Mouse (Mus musculus): Measurements from ENCODE around the gene Rnf111.
"Not testable (repeated sequence)": the region's sequence is repeated elsewhere in the genome, so short reads cannot be mapped to it uniquely, and the experiment has no call there.

The Rnf111 gene

DNA sequence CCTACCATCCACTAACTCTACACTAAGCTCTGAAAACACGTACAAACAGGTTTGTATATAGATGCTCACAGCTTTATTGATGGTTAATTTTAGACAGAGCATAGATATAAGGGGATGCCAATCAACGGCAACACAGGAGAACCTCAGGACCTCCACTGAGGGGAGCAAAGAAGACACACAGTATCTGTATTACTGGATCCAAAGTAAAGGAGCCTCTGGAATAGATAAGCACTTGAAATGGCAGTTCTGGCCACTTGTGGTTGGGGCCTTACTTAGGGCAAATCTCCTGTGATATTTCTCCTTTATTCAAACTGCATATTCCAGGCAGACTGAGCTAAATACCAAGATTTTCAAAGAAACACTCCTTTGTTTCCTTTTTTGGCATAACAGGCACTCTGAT is 10.5 kb downstream of the Rnf111 start:
- no peak for DNase-seq

DNA sequence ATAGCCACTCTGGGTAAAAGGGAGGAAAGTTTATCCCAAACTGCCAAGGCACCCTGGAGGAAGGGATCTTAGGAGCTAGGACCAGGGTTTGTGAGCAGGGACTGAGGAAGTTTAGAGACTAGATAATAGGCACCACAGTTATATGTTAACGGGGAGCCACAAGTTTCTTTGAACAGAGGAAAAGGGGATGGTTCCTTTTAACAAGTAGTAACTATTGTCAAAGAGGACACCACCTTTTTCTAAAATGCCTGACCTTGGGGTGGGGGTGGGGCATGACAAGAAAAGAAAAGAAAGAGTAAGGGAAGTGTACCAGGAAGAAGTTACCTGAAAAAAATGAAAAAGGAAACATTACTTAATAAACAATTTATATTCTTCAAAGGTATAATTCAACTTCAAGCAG is 12.3 kb downstream of the Rnf111 start:
- DNase-seq: no peak

DNA sequence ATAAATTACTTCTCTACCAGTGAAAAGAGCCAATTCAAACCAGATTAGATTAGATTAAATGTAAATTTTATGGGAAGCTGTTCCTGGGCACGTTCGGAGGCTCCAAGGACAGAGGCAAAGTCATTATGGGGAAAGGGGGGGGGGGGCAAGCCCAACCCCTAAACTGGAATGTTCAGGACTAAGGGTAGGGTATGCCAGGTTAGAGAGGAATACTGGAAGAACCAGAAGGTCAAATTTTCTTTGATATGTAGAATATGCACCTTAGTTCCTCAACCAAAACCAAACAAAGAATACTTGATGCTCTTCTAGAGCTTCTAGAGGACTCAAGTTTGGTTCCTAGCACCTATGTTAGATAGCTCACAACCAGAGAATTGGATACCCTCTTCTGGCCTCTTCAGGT is 16.1 kb downstream of the Rnf111 start:
- no peak for DNase-seq

DNA sequence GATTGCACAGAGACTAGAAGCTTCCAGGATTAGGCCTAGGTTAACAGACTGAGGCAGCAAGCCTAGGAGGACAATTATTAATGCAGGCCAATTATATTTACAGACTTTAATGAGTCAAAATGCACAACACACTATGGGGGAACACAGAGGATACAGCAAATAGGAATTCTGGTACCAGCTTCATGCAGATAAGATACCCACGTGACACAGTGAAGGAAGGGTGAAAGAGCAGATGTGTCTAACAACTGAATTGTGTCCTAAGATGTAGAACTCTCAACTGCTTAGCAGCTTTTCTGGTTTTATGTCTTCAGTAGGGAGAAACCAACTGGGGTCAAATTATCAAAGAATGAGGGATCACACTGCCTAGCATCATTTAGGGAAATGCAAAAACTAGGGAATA is 17.7 kb downstream of the Rnf111 start:
- DNase-seq: no peak

DNA sequence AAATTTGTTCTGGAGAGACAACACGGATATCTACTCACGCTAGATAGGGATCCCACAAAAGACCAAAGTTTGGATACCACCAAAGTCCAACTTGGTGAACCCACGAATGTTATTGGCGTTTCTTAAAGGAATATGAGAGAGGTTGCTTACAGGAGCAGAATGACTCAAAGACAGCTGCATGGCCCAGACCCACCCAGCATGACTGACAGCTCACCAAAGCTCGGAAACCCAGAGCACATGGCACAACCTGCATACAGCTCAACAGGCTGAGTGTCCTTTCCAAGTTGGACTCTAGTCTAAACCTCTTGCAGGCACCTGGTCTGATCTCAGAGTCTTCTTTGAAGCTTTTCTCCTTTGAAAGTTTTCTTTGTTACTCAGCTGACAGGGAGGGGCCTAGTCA is 20.0 kb downstream of the Rnf111 start:
- DNase-seq: no peak

DNA sequence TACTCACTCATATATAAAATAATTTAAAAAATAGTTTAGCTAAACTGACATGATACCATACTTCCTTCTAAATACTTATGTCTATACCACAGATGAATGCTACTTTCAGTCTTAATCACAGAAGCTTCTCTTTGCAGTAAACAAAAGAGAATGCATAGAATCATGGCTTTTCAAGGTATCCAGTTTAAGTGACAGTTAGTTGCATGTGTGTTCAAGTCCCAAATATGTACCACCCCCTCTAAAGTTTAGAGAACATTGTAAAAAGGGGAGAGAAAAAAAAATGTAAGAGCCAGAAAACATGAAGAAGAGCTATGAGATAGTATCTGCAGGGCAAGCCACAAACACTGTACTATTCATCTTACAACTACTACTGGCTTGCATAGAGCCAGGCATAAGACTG is 21.7 kb downstream of the Rnf111 start:
- DNase-seq: no peak

DNA sequence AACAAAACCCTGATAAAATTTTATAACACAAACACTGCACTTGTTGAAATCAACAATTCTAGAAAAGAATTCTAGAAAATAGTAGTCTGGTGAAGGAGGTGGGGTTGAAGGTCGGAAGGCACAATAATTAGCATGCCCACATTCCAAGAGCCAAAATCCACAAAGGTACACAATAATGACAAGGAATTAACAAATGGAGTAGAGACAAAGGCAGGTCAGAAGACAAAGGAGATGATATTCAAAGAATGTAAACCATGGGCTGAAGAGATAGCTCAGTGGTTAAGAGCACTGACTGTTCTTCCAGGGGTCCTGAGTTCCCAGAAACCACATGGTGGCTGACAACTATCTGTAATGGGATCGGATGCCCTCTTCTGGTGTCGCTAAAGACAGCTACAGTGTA is 26.3 kb downstream of the Rnf111 start:
- DNase-seq: no peak

DNA sequence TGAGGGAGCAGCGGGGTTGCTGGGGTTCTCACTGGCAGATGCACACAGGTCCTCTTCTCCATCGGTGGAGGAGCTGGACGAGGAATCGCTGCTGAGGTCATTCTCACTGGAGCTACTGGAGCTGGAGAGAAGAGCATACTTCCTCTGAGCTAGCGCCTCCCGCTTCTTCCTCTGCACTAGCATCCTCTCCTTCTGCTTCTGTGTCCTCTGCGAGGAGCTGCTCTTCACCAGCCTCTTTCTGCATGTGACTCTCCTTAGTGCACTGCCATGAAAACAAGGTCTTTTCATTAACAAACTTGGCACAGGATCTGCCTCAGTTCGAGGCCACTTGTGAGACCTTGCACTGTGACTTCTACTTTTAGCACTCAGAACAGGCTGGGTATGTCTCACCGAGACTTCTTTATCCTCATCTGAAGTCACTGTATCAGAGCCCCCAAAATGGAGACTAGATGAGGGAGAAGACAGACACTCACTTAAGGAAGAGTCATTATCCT is 27.7 kb downstream of the Rnf111 start:
- DNase-seq: no peak

DNA sequence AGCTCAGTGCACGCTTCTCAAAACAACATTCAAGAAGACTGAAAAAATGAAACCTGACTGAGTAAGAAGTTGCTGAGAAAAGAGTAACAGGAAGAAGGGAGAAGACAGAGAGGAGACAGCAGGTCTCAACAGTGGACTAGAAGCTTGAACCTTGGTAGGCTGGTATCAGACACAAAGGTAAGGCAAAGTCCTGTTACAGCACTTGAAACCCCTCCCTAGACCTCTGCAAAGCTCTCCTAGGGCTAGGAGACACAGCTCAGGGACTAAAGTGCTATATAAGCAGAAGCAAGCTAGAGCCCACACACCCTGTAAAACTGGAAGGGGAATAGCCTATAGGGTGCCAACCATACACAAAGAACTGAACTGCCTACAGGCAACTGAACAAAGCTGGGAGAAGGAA is 30.1 kb downstream of the Rnf111 start:
- DNase-seq: no peak

DNA sequence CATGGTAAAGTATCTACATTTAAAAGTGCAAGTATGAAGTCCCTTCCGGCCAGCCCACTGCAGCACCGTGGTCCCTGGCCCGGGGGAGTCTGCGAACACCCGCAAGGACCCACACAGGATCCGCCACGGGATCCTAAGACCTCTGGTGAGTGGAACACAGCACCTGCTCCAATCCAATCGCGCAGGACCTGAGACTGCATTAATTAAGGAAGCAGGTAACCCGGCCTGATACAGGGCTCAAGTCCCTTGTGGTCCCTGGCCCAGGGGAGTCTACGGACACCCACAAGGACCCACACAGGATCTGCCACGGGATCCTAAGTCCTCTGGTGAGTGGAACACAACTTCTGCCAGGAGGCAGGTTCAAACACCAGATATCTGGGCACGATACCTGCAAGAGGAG is 40.4 kb downstream of the Rnf111 start:
- not testable (repeated sequence) for DNase-seq

DNA sequence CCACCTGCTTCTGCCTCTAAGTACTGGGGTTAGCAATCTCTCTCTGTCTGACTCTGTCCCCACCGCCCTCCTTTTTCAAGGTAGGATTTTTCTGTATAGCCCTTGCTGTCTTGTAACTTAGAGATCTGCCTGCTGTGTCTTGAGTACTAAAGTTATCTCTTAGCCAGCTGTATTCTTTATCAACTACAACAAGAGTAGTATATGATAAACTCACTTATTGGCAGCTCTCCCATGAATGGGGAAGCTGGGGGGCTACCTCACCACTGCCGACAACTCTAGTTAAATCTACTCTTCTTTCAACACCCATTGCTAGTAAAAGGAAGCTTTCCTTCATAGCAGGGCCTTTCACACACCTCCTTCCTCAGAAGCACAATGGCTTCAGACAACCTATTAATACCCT is 51.2 kb downstream of the Rnf111 start:
- no peak for DNase-seq

DNA sequence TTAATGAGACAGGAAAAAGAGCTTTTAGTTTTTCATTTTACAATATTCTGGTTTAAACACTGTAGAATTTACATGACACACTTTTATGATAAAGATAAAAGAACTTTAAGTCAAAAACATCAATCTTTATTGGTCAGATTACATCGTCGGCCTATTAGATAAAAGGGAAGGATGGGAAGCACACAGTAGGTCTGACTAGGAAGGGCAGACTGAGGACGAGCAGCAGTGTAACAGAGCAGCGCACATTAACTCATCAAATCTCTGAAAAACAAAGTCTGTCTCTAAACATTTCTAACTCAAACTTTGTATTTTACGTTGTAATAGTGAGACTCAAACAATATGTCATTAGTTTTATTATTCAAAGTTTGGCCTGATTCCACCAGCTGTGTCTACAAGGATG is 54.5 kb downstream of the Rnf111 start:
- DNase-seq: no peak

DNA sequence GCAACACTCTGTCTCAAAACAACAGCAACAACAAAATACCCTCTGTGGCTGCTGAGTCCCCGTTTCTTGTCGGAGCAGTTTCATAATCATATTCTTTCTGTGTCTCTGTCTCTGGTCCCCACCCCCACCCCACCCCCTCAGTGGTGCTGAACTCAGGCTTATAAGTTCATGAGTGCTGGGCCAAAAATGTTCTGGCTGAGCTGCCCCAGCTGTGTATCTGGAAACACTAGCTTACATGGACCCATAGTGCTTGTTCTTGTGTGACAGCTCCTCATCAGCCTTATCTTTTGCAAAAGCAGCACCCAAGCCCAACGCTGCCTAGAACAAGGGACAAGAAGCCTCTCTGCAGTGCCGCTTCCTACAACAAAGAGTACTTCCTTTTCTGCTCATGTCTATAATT is 63.6 kb downstream of the Rnf111 start:
- DNase-seq: peak; percentile 20 to 38

DNA sequence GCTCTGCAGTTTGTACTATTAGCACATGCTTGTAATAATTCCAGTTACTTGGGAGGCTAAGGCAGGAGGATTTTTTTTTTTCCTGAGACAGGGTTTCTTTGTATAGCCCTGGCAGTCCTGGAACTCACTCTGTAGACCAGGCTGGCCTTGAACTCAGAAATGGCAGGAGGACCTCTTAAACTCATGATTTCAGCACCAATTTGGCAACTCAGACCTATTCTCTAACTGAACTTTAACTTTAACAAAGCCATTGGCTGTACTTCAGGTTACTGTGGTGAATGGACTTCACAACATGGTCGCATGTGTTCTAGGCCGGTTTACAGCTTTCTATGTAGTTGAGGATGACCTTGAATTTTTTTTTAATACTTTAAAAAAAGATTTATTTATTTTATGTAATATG is 80.9 kb downstream of the Rnf111 start:
- no peak for DNase-seq

DNA sequence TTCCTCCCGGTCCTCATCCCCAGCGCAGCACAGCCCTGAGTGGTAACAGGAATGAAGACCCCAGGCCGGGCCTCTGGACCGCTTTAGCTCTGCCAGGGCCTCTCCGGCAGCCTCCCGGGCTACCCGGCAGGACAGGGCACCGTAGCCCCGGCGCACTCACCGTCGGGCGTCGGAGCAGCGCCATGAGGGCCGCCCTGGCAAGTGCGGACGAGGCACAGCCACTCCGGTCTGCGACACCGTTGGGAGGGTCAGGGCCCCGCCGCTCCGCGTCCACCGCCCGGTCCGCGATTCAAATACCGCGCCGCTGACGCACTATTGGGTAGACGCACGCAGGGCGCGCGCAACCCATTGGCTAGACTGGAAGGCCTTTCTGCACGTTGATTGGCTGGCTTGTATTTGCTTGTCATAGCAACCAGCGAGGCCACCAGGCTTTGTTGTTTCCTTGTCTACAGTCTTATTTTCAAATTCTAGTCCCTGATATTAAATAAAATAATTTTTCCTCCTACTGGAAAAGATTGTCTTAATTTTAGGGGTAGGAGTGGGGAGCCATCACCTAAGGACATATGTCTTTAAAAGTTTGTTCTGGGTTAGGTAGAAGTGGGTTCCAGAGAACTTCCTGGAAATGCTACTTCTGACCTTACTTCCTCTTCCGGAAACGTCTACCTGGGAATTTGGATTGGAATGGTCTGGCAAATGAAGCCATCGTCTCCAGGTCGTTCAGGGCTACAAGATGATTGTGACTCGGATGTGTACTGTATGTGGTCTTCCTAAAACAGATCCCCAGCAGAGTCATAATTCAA is 82.1 kb downstream of the Rnf111 start, which contains the start of gene Ccnb2:
Gene Ccnb2, minus strand, starts transcription at position 291 of the 800 bp plus-strand sequence.
- peak; percentile 85 to 90 for DNase-seq

DNA sequence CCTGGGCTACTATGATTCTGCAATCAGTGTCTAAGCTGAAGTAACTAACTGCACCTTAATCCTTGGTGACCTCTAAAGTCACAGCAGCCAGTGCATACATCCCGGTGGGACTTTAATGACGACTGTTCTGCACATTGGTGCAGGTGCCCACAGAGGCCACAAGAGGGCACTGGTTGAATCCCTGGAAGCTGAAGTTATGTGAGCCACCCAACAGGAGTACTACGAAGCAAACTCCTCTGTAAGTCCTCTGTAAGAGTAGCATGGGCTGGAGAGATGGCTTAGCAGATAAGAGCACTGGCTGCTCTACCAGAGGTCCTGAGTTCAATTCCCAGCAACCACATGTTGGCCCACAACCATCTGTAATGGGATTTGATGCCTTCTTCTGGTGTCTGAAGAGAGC is 87.1 kb downstream of the Rnf111 start:
- no peak for DNase-seq

DNA sequence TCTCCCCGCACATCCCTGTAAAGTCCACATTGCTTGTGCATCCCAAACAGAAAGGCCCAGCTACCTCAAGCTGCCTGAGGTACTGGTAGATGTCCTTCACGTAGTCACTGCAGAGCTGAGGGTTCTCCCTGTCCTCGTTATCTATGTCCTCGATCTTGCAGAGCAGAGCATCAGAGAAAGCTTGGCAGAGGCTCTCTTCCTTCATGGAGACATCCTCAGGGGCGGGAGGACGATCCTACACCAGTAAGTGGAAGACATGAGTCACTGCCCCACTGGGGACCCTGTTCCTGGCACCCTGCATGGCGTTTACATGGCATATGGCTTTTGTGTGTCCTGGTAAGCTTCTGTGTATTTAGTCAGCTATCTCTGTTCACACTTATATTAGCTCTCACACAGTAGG is 90.5 kb downstream of the Rnf111 start:
- DNase-seq: no peak

DNA sequence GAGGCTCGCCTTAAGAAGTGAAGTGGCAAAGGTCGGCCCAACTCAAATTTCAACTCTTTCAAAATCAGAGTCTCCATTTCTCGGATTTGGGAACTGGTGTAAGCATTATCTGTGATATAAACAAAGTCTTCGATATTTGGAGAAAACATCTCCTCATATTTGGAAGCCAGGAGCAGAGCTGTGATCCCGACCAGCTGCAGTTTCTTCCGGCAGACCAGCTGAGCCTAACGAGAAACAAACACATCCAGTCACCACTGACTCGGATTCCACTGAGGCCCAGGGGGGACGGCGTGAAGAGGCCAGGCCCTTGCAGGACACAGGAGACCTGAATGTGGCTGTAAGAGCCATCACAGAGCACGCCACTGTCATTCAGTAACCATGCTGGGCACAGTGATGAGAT is 92.9 kb downstream of the Rnf111 start:
- DNase-seq: peak in 1 of 2 experiments; percentile 12

DNA sequence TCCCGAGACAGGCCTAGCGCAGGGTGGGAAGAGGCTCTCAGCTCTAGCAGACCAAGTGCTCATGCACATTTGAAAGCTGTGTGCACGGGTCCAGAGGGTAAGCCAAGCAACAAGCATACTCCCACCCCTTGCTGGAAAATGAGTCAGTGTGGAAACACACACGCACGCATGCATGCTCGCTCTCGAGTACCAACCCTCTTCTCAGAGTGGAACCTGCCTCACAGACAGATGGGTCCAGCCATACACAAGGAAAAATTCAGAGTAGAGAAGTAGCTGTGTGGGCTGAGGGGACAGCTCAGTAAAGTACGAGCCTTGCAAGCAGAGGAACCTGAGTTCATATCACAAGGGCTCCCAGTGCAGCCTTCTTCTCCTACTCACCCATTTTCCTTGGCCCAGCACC is 93.8 kb downstream of the Rnf111 start:
- no peak for DNase-seq

DNA sequence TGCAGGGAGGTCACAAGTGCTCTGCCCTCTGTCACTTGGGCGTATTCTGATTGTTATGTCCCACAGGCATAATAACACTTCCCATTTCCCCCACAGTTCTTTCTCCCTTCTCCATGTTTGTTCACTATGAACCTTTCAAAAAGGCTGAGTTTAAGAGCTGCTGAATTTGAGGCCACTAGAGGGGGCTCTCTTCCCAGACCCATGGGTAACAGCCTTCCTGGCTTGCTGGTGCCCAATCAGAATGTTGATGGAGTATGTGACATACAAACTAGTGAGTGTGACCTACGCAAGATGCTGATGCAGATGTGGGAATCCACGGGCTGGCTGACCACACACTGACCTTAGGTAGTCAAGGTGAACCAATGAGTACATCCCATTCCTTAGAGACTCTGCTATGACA is 94.7 kb downstream of the Rnf111 start:
- DNase-seq: peak; percentile 18 to 38

DNA sequence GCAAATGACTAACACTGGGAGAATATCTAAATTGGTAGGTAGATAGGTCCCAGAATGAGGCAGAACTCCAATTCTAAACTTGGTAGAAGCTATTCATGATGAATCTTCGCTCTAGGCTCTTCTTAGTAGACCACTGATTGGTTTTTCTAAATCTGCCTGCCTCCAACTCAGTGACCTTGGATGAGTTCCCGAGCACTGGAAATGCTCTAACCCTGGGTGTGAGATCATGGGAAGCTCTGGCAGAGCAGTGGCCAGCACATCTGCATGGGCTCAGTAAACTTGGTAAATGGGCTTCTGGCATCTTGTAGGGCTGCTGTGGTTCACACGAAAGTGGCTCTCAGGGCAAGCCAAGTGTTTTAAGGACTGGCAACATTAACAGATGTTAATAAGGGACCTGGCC is 96.9 kb downstream of the Rnf111 start:
- DNase-seq: no peak

DNA sequence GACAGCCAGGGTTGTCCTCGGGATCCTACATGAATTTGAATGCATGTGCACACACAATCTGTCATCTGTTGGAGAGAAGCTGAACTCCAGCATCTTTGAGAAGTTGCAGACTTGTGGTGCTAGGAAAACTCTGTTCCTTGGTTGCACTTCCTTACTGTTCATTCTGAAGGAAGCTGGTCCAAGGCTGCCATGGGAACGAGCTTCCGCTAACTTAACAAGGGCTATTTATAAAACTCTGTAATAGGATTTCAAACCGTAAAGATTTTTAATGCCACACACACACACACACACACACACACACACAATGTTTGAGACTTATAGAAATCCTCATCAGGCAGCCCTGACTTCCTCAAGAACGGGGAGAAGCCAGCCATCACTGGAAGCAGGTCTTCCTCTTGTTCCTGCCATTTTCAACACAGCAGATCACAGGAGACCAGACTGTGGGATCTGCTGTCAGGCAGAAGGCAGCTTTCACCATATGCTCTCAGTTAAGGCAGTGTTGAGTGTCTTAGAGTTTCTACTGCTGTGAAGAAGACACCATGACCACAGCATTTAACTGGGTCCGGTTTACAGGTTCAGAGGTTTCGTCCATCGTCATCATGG is 101.5 kb downstream of the Rnf111 start:
- no peak for DNase-seq

DNA sequence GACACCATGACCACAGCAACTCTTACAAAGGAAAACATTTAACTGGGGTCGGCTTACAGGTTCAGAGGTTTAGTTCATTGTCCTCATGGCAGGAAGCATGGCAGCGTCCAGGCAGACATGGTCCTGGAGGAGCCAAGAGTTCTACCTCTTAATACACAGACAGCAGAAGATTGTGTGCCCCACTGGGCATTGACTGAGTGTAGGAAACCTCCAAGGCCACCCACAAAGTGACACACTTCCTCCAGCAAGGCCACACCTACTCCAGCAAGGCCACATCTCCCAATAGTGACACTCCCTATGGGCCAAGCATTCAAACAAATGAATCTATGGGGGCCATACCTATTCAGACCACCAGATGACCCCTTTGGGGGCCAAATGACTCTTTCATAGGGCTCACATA is 107.4 kb downstream of the Rnf111 start:
- DNase-seq: no peak

DNA sequence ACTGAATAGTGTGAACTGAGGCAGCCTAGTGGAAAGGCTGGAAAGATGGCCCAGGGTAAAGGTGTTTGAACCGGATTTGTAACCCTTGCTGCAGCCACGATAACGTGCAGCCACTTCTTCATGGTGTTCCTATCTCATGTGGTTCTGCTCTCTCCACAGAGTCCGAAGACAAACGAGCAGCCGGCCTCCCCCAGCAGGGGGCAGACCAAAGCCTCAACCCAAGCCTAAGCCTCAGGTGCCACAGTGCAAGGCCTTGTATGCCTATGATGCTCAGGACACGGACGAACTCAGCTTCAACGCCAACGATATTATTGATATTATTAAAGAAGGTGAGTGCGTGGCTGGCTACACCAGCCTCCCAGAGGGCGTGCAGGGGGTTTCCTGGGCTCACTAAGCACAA is 107.9 kb downstream of the Rnf111 start:
- peak in 1 of 2 experiments; percentile 9 for DNase-seq

DNA sequence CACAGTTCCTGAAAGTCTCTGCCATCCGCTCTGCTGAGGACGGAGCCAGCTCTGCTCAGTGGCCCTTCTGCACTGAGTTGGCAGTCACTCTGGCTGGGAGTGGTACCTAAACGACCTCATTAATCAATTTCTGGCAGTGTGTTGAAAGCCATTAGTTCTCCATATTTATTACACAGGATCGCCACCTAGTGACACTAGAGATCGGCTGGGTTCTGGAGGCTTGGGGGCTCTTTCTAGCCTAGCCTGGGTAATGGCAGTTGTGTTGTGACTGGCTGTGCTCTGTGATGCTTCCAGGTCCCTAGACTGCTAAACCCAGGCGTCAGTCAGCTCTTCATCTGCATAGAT is 111.0 kb downstream of the Rnf111 start:
- peak in 1 of 2 experiments; percentile 19 for DNase-seq
